Mouse (Mus musculus) liver, postnatal 0 days (tissue): ENCODE results near the gene Hmcn1. TPM values are rescaled to one million over a fixed set of nuclear protein-coding genes. Genes with fewer than 3 reads are reported as not detected.
A peak's percentile ranks its signal among the peaks of the same experiment; 100 is the strongest.

ENCODE experiments used
- ATAC-seq: fragments of 200-750 bp; cut with Nextera tagmentation; 2 replicates; pipeline ENCODE4 v1.8.0; 2017; ENCODE audit warnings: mild to moderate bottlenecking, moderate library complexity
- DNase-seq: peaks from one replicate; pipeline ENCODE4 v3.0.0-alpha.2; 2016
- H3K27ac ChIP-seq: fragments of 300-500 bp; sonication (generic); 2 replicates; pipeline ENCODE4 v1.5.1; 2014; ENCODE audit warnings: antibody characterized with exemption, moderate library complexity, mild to moderate bottlenecking, low read depth
- H3K27me3 ChIP-seq: fragments of 300-500 bp; sonication (generic); 2 replicates; pipeline ENCODE4 v1.6.1; 2014; ENCODE audit warnings: low read length, control low read depth, mixed read lengths; ENCODE audit not compliant: insufficient read depth
- H3K36me3 ChIP-seq: fragments of 300-500 bp; sonication (generic); replicated peaks from 2 replicates; pipeline ENCODE4 v1.6.1; 2014; ENCODE audit warnings: mild to moderate bottlenecking, control low read depth, low read length, moderate library complexity, mixed read lengths; ENCODE audit not compliant: insufficient read depth
- H3K4me1 ChIP-seq: fragments of 300-500 bp; sonication (generic); 2 replicates; pipeline ENCODE4 v1.6.1; 2014; ENCODE audit warnings: antibody characterized with exemption, mild to moderate bottlenecking, control low read depth; ENCODE audit not compliant: insufficient read depth
- H3K4me2 ChIP-seq: fragments of 300-500 bp; sonication (generic); 2 replicates; pipeline ENCODE4 v1.6.1; 2014; ENCODE audit warnings: low read depth, mild to moderate bottlenecking, low read length, moderate library complexity, mixed read lengths
- H3K4me3 ChIP-seq: fragments of 300-500 bp; sonication (generic); 2 replicates; pipeline ENCODE4 v1.5.1; 2014; ENCODE audit warnings: low read depth, low read length
- H3K9ac ChIP-seq: fragments of 300-500 bp; sonication (generic); replicated peaks from 2 replicates; pipeline ENCODE4 v1.6.1; 2014; ENCODE audit warnings: mild to moderate bottlenecking, moderate library complexity
- H3K9me3 ChIP-seq: fragments of 300-500 bp; sonication (generic); 2 replicates; pipeline ENCODE4 v1.6.1; 2016; ENCODE audit warnings: mild to moderate bottlenecking, control low read depth, low read length, mixed read lengths
- CTCF ChIP-seq: sonication (generic); IDR thresholded peaks from 2 replicates; pipeline ENCODE4 v1.5.1; 2016; ENCODE audit warnings: antibody characterized with exemption, low read depth
- EP300 ChIP-seq: IDR thresholded peaks from 2 replicates; pipeline ENCODE4 v1.6.1; 2016; ENCODE audit warnings: antibody characterized with exemption, low read depth, mild to moderate bottlenecking
- WGBS: fragments of 180-500 bp; shearing (Covaris S2); extraction: QIAGEN DNeasy Blood & Tissue Kit; methylation state at CpG from one replicate; pipeline ENCODE4 v1.1.7; 2014; ENCODE audit not compliant: insufficient replicate concordance; 5-methylcytosine and 5-hydroxymethylcytosine counted together
- polyA plus RNA-seq: library from polyadenylated mRNA; unstranded; fragments of >200 nt; fragmentation: Nextera tagmentation; extraction: Ambion mirVana; gene quantifications from 2 replicates; pipeline ENCODE4 v1.2.1, GENCODE M21; 2015

Hmcn1 gene
- polyA plus RNA-seq, 1 experiment from 2014 or later, result 2.4 TPM

DNA sequence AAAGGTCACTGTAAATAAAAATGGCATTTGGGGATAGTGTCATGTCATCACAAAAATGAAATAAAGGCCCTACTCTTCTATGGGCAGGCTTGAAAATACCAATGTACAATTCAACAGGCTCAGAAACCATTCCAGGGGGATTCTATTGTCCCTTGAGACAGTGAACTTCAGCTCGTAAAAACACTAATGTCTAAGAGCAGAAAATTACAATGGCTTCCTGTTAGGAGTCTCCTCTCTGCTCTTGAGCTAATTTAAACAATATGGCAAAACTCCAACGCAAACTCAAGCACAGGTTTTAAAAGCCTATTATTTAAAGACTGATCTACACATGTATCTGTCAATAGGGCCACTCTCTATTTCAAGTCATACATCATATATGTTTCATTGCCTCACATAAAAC, 49.6 kb downstream of the Hmcn1 start:
- ATAC-seq (no peak), DNase-seq (no peak)
- Histone ChIP-seq H3K36me3 (no peaks in the 10 kb centered on the region), H3K4me3 (no peak overlapping the region), H3K4me1 (no peaks in the 10 kb centered on the region), H3K27me3 (no peaks in the 10 kb centered on the region), H3K9ac (no peak overlapping the region), H3K27ac (no peak overlapping the region), H3K9me3 (no peaks in the 10 kb centered on the region), H3K4me2 (no peak overlapping the region)
- WGBS, result 56% methylated on average over 2 of the region's 2 CpGs
- no peak for TF ChIP-seq EP300
- no peak for TF ChIP-seq CTCF

DNA sequence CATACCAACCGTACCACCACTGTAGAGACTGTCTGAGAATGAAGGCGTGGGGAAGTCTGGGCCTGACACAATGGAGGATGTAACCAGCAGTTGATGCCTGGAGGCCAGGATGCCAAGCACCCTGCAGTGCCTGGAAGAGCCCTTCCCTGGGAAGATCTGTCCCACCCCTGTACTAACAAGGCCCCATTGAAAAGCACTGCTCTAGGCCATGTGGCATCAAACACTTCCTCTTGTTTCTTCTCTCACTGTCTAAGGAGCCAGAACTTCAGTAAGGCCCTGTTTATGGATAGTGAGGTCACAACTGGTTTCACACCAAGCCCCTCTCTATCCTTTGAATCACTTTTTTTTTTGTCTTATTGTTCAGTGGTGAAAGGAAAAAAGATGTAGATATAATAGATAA, 51.1 kb downstream of the Hmcn1 start:
- DNase-seq (no peak), ATAC-seq (no peak)
- H3K4me3 ChIP-seq, result no peak overlapping the region
- H3K9me3 ChIP-seq, result no peaks in the 10 kb centered on the region
- TF ChIP-seq EP300 (no peak), CTCF (no peak)
- no peaks in the 10 kb centered on the region for H3K36me3 ChIP-seq
- H3K4me2 ChIP-seq, result no peak overlapping the region
- WGBS, result 83% methylated on average over 2 of the region's 2 CpGs
- no peak overlapping the region for H3K27ac ChIP-seq
- H3K27me3 ChIP-seq, result no peaks in the 10 kb centered on the region
- H3K9ac ChIP-seq, result no peak overlapping the region
- no peaks in the 10 kb centered on the region for H3K4me1 ChIP-seq

DNA sequence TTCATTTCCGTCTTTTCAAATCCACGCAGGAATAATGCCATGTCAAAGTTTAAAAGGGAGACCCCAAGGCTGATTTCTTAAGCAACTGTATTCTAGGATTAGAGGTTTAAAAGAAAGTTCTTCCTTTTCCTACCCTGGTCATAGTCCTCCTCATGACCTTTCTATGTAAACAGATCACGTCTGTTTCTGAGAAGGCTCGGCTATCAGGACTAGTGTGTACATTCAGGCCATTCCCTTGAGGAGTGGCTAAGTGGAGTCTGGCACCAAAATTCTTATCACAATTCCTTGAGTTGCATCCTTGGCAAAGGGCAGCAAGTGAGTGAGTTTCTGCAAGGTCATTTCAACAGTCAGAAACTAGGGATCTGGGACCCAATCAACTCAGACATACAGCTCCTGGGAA, 56.4 kb downstream of the Hmcn1 start:
- Histone ChIP-seq H3K4me3 (no peak overlapping the region), H3K27me3 (no peaks in the 10 kb centered on the region), H3K36me3 (no peaks in the 10 kb centered on the region), H3K4me2 (no peak overlapping the region), H3K4me1 (no peaks in the 10 kb centered on the region), H3K27ac (no peak overlapping the region), H3K9ac (no peak overlapping the region), H3K9me3 (no peaks in the 10 kb centered on the region)
- 67% methylated on average over 4 of the region's 4 CpGs for WGBS
- DNase-seq (no peak), ATAC-seq (no peak)
- TF ChIP-seq CTCF (no peak), EP300 (no peak)

DNA sequence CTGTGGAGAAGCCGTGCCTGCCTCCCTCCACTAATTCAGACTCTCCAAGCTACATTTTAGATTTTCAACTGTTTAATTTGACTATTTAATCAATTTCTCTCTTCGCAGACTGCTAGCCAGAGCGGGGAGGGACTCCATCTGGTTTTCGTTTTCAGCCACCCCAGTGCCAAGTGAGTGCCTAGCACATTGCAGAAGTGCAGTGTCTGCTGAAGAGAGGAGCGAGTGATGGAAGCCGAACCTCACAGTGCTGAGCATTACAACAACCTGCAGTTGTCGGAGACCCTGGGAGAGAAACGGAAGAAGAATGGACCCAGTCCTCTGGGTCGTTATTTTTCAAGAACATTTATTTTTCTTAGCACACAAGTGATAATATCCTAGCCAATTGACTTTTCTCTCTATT, 59.6 kb downstream of the Hmcn1 start:
- no peaks in the 10 kb centered on the region for H3K9me3 ChIP-seq
- no peaks in the 10 kb centered on the region for H3K4me1 ChIP-seq
- no peak overlapping the region for H3K9ac ChIP-seq
- 63% methylated on average over 9 of the region's 9 CpGs for WGBS
- H3K4me2 ChIP-seq, result no peak overlapping the region
- H3K4me3 ChIP-seq, result no peak overlapping the region
- TF ChIP-seq EP300, result no peak
- no peaks in the 10 kb centered on the region for H3K36me3 ChIP-seq
- H3K27ac ChIP-seq, result no peak overlapping the region
- DNase-seq, result no peak
- no peak for ATAC-seq
- H3K27me3 ChIP-seq, result no peaks in the 10 kb centered on the region

DNA sequence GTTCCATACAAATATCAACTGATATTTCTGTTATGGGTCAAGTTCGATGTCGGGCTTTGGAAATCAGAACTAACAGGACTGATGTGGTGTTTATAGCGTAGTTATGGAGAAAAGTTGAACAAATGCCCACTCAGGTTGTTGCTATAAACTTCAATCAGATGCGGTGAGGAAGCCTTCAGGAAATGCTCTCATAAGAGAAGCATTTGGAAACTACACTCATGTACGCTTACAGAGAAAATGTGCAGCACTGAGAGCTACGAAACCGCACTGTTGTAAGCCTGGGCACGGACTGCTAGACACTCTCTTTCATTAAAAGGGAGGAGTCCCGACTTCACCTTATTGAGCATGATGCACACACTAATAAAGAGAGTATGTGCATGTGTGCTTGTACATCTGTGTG, 72.4 kb downstream of the Hmcn1 start:
- Histone ChIP-seq H3K9me3 (no peaks in the 10 kb centered on the region), H3K4me2 (no peak overlapping the region), H3K36me3 (no peaks in the 10 kb centered on the region), H3K4me1 (no peaks in the 10 kb centered on the region), H3K27ac (no peak overlapping the region), H3K4me3 (no peak overlapping the region), H3K27me3 (no peaks in the 10 kb centered on the region), H3K9ac (no peak overlapping the region)
- TF ChIP-seq EP300 (no peak), CTCF (no peak)
- DNase-seq (no peak), ATAC-seq (no peak)
- 66% methylated on average over 9 of the region's 9 CpGs for WGBS

DNA sequence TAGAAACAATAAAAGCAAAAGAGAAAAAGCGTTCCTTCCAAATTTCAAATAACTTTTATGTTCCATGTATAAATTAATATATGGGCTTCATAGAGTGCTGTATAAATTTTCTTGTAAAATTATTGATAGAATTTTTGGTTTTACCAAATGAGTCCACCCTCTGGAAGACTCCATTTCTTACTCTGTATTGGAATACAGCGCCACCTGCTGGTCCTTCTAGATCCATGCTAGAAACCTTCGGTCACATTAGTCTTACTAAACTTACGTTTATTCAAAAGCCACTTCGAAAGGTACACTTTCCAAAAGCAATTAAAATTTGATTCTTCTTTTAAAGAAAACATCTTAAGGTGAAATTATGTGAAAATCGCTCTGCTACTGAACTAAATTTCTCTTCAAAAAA, 73.0 kb downstream of the Hmcn1 start:
- no peaks in the 10 kb centered on the region for H3K27me3 ChIP-seq
- H3K4me2 ChIP-seq, result no peak overlapping the region
- TF ChIP-seq CTCF, result peak; percentile 73
- no peak for TF ChIP-seq EP300
- H3K4me3 ChIP-seq, result no peak overlapping the region
- no peaks in the 10 kb centered on the region for H3K9me3 ChIP-seq
- ATAC-seq (no peak), DNase-seq (peak; percentile 49)
- 36% methylated on average over 6 of the region's 6 CpGs for WGBS
- no peak overlapping the region for H3K27ac ChIP-seq
- no peaks in the 10 kb centered on the region for H3K36me3 ChIP-seq
- H3K9ac ChIP-seq, result no peak overlapping the region
- H3K4me1 ChIP-seq, result no peaks in the 10 kb centered on the region

DNA sequence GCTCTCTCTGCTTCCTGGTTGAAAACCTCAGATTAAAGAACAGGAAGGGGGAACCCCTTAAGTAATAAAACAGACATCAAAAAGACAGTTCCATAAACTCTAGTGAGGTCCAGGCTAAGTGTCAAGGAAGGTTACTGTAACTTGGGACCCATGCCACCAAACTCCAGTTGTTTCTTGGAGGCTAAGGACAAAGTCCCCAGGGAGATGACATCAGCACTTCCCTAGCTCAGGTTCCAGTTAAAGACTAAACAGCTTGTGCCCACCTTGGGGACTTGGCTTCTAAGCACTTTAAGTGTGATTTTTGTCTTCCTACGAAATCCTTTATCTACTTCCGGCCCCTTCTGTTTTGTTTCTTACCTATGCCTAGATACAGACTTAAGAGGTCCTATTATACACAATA, 78.3 kb downstream of the Hmcn1 start:
- H3K9ac ChIP-seq, result no peak overlapping the region
- no peaks in the 10 kb centered on the region for H3K27me3 ChIP-seq
- no peaks in the 10 kb centered on the region for H3K4me1 ChIP-seq
- TF ChIP-seq EP300 (no peak), CTCF (no peak)
- H3K4me2 ChIP-seq, result no peak overlapping the region
- no peak for ATAC-seq
- no peaks in the 10 kb centered on the region for H3K36me3 ChIP-seq
- H3K4me3 ChIP-seq, result no peak overlapping the region
- 63% methylated on average over 2 of the region's 2 CpGs for WGBS
- no peak for DNase-seq
- H3K27ac ChIP-seq, result no peak overlapping the region
- no peaks in the 10 kb centered on the region for H3K9me3 ChIP-seq
